Mouse (Mus musculus): ENCODE data around the gene Nkx2-2. TPM values are rescaled to one million over a fixed set of nuclear protein-coding genes. Genes with fewer than 3 reads are reported as not detected.
"Not testable (repeated sequence)": the region's sequence is repeated elsewhere in the genome, so short reads cannot be mapped to it uniquely, and the experiment has no call there.

Nkx2-2 gene
- polyA plus RNA-seq, 1 experiment from 2014 or later, result not detected

DNA sequence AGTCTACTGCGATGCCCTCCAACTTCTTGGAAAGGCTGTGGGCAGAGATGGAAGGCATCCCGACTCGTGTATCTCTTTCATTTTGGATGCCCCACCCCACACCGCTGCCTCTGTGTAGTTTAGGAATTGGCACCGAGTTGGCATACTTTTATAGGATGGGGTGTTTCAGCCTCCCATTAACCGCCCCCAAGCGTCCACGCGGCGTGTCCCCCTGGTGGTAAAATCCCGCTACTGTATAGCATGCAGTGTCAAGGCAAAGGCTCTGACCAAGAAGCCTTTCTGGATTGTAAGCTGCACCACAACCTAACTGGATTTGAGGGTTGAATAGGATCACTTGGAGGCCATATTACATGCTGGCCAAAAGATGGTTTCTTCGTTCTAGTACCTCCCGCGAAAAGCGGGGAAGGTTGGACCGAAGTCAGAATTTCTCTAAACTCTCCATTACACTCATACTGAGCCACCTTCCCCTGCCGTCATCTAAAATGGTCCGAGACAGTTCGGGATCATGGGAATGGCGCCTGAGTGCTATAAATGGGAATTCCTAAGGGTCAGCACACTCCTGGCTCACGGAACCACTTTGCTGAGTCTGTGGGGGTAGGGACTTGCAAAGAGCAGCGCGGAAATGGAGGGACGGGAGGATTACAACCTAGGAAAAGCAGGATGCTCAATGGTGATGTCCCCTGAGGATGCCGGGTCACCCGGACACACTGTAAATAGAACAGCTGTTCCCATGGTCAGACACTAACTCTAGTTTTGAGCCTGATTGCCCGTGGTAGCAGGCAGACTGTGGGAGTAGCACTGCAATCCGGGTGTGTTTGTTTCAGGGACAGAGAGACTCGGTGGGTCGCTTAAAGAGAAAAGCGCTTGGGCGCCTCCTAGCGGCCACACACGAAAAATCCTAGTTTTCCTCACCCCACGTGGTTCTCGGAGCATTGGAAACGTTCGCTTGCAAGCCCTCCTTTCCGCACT is 15.7 kb downstream of the Nkx2-2 start:
- no peaks in the 10 kb centered on the region for H3K36me3 ChIP-seq
- no peaks in the 10 kb centered on the region for H3K9me3 ChIP-seq
- H3K27me3 ChIP-seq, result peaks cover 88% of the 10 kb centered on the region
- no peak overlapping the region for H3K27ac ChIP-seq
- H3K9ac ChIP-seq, result peak overlapping the region; percentile 57; the same call in 1 of the 2 replicates
- 1% methylated on average over 39 of the region's 39 CpGs for WGBS
- peak overlapping the region; percentile 61 for H3K4me2 ChIP-seq
- H3K4me3 ChIP-seq, result peak overlapping the region; percentile 38
- peaks cover 6% of the 10 kb centered on the region; the same call in 1 of the 2 replicates for H3K4me1 ChIP-seq
- peak; percentile 34 for ATAC-seq (ENCODE audit: insufficient number of reproducible peaks, insufficient read depth, low FRiP score, low TSS enrichment, low read depth)

DNA sequence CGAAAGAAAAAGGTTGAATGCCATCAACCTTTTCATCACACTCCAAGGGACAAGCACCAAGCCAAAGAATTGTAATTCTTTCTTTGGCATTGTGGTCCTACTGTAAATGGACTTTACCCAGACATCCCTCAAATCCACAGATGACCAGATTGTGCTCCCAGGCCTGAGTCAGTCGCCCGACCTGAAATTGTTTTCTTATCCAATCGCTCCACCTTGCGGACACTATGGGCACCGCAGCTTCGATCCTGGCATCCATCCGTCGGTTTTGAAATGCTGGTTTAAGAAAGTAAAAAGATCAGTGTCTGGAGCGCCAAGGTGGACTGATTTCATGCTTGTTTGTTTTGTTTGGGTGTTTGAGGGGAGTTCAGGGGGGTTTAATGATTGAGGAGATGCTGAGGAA is 16.4 kb downstream of the Nkx2-2 start:
- Histone ChIP-seq H3K4me2 (peak overlapping the region; percentile 61), H3K27me3 (peaks cover 88% of the 10 kb centered on the region)
- 8% methylated on average over 10 of the region's 10 CpGs for WGBS

DNA sequence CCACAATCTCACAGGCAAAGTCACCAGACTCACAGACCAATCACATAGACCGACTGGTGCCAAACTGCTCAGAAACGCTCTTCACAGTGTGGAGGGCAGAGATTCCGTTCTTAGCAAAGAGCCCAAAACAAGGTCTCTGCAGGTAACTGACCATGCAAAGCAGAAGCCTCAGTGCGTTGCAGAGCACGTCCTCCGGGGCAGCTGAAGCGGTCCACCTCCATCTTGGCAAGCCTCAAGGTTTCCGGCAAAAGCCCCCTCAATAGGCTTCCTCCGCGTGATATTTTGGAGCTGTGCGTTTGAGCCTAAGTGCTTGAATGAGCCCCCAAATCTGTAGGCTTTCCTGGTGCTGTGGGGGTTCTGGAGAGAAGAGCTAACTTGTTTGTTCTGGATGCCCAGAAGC is 18.7 kb downstream of the Nkx2-2 start:
- H3K4me2 ChIP-seq, result no peak overlapping the region
- 87% methylated on average over 11 of the region's 11 CpGs for WGBS
- H3K36me3 ChIP-seq, result no peaks in the 10 kb centered on the region
- ATAC-seq (ENCODE audit: insufficient number of reproducible peaks, insufficient read depth, low FRiP score, low TSS enrichment, low read depth), result no peak
- H3K4me3 ChIP-seq, result no peak overlapping the region
- H3K9ac ChIP-seq, result no peak overlapping the region
- H3K27me3 ChIP-seq, result peaks cover 64% of the 10 kb centered on the region
- no peak overlapping the region for H3K27ac ChIP-seq
- H3K4me1 ChIP-seq, result peaks cover 6% of the 10 kb centered on the region; the same call in 1 of the 2 replicates
- no peaks in the 10 kb centered on the region for H3K9me3 ChIP-seq

More for the DNA sequence above, 16.4 kb downstream of the Nkx2-2 start:
- Histone ChIP-seq H3K4me1 (peaks cover 6% of the 10 kb centered on the region; the same call in 1 of the 2 replicates), H3K36me3 (no peaks in the 10 kb centered on the region), H3K4me3 (peak overlapping the region; percentile 38), H3K9me3 (no peaks in the 10 kb centered on the region), H3K9ac (no peak overlapping the region), H3K27ac (no peak overlapping the region)
- no peak for ATAC-seq (ENCODE audit: insufficient number of reproducible peaks, insufficient read depth, low FRiP score, low TSS enrichment, low read depth)

GRCm38 (mm10) chr2:147173751-147174150 is 20.3 kb downstream of the Nkx2-2 start:
- ATAC-seq (ENCODE audit: insufficient number of reproducible peaks, insufficient read depth, low FRiP score, low TSS enrichment, low read depth), result no peak
- Histone ChIP-seq H3K4me1 (peaks cover 6% of the 10 kb centered on the region; the same call in 1 of the 2 replicates), H3K9me3 (no peaks in the 10 kb centered on the region), H3K4me3 (no peak overlapping the region), H3K9ac (no peak overlapping the region), H3K27ac (no peak overlapping the region), H3K27me3 (peaks cover 49% of the 10 kb centered on the region), H3K36me3 (no peaks in the 10 kb centered on the region), H3K4me2 (no peak overlapping the region)

DNA sequence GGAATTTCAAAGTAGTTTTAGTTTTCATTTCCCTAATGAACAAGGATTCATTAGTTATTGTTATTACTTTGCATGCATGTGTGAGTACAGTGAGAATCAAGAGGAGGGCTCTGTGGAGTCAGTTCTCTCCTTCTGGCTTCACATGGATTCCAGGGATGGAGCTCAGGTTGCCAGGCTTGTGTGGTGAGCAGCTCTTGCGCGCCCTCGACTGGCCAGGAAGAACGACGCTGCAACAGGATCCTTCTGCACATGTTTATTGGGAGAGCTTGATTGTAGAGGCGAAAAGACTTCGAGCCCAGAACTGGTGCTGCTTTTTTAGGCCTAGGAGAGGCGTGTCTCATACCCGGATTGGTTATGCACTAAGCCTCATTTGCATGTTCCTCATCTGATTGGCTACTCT is 23.5 kb downstream of the Nkx2-2 start:
- not testable (repeated sequence) for H3K36me3 ChIP-seq; H3K9ac ChIP-seq; ATAC-seq (ENCODE audit: insufficient number of reproducible peaks, insufficient read depth, low FRiP score, low TSS enrichment, low read depth); H3K27ac ChIP-seq; H3K9me3 ChIP-seq; H3K4me3 ChIP-seq; H3K4me2 ChIP-seq; H3K4me1 ChIP-seq
- 78% methylated on average over 9 of the region's 9 CpGs for WGBS
- peaks cover 31% of the 10 kb centered on the region for H3K27me3 ChIP-seq

DNA sequence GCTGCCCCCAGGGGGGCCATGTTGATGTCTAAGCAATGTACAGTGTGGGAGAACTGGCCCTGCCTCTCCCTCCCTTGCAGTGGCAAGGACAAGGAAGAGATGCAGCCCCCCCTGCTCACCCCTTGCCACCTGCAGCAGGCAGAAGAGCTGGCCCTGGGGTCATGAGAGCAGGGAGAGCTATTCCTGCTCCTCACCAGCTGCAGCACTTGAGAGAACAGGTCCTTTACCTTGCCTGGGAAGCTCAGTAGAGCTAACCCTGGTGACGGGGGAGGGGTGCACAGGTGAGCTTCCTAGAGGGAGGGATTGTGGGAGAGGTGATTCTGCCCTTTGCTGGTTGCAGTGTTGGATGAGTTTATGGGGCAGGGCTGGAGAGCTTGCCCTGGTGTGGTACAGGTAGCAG is 28.2 kb downstream of the Nkx2-2 start:
- Histone ChIP-seq H3K4me3 (no peak overlapping the region), H3K9me3 (no peaks in the 10 kb centered on the region), H3K27me3 (0 out of 2 replicates have a peak, but pooled peaks cover 5% of the 10 kb centered on the region), H3K27ac (no peak overlapping the region), H3K4me2 (no peak overlapping the region), H3K9ac (no peak overlapping the region), H3K4me1 (no peaks in the 10 kb centered on the region), H3K36me3 (no peaks in the 10 kb centered on the region)
- no peak for ATAC-seq (ENCODE audit: insufficient number of reproducible peaks, insufficient read depth, low FRiP score, low TSS enrichment, low read depth)
- WGBS, result 80% methylated on average over 1 of the region's 1 CpGs

GRCm38 (mm10) chr2:147165376-147165775 is 28.7 kb downstream of the Nkx2-2 start:
- no peak overlapping the region for H3K9ac ChIP-seq
- no peaks in the 10 kb centered on the region for H3K36me3 ChIP-seq
- no peak overlapping the region for H3K4me2 ChIP-seq
- no peaks in the 10 kb centered on the region for H3K4me1 ChIP-seq
- no peaks in the 10 kb centered on the region for H3K9me3 ChIP-seq
- ATAC-seq (ENCODE audit: insufficient number of reproducible peaks, insufficient read depth, low FRiP score, low TSS enrichment, low read depth), result no peak
- H3K27me3 ChIP-seq, result 0 out of 2 replicates have a peak, but pooled peaks cover 5% of the 10 kb centered on the region
- H3K27ac ChIP-seq, result no peak overlapping the region
- 84% methylated on average over 3 of the region's 3 CpGs for WGBS
- H3K4me3 ChIP-seq, result no peak overlapping the region

GRCm38 (mm10) chr2:147152543-147152942 is 41.5 kb downstream of the Nkx2-2 start:
- H3K27me3 ChIP-seq, result no peaks in the 10 kb centered on the region

More at GRCm38 (mm10) chr2:147152543-147152942, 41.5 kb downstream of the Nkx2-2 start:
- Histone ChIP-seq H3K4me1 (no peaks in the 10 kb centered on the region), H3K9ac (no peak overlapping the region), H3K4me3 (no peak overlapping the region), H3K9me3 (no peaks in the 10 kb centered on the region), H3K4me2 (no peak overlapping the region), H3K36me3 (no peaks in the 10 kb centered on the region), H3K27ac (no peak overlapping the region)
- no peak for ATAC-seq (ENCODE audit: insufficient number of reproducible peaks, insufficient read depth, low FRiP score, low TSS enrichment, low read depth)
- WGBS, result 57% methylated on average over 2 of the region's 2 CpGs

Other genes with a start within 250 kb of the Nkx2-2 start
- 79.4 and 82.3 TPM in 2 replicates for gene Xrn2, start 181.2 kb downstream of the Nkx2-2 start, polyA plus RNA-seq (2015; fragmentation: Nextera tagmentation; extraction: Ambion mirVana)
- not detected in 2 replicates for gene Nkx2-4, start 108.8 kb downstream of the Nkx2-2 start, polyA plus RNA-seq (2015; fragmentation: Nextera tagmentation; extraction: Ambion mirVana)
- gene Pax1, start 167.7 kb upstream of the Nkx2-2 start, polyA plus RNA-seq (2015; fragmentation: Nextera tagmentation; extraction: Ambion mirVana), result 13.5 and 17.8 TPM in 2 replicates